Mouse (Mus musculus): ENCODE results near the gene Ap5b1. TPM values are rescaled to one million over a fixed set of nuclear protein-coding genes. Genes with fewer than 3 reads are reported as not detected.

Gene Ap5b1
- total RNA-seq, 2 experiments from 2014 or later: 1.8 to 2.4 TPM

DNA sequence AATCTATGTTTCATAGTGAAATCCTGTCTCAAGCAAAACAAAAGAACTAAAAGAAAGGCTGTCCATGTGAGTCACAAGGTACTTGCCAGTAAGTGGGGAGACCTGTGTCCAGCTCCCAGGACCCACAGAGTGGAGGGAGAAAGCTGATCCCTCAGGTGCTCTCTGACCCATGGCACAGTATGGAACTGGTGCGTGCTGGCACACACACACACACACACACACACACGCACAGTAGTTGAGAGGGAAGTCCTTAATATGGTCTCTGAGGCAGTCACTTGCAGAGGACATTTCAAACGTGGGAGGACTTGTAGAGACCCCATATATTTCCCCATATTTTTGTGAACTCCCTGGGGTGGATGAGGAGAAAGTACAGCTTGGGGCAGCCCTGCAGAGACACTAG, 5.9 kb upstream of the Ap5b1 start:
- intact Hi-C loops (cut with DNase I; ENCODE audit: low total_unique reads): no loop called here

DNA sequence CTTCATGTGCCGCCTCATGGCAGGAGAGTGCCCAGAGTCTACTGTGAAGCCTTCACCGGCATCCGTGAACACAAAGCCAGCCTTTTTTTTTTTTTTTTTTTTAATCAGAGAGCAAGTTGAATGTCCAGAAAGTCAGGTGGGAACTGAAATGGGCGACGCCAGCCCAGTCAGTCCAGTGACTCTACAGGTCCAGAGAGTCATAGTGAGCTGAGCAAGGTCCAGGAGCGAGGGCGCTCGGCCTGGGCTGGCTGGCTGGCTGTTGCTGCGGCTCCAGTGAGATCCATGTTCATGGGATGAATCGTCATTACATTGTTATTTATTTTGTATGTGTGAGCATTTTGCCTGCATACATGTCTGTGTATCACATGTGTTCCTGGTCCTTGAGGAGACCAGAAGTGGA, 5.0 kb upstream of the Ap5b1 start:
- DNase-seq: no peak
- intact Hi-C loops (cut with DNase I; ENCODE audit: low total_unique reads): no loop called here

More for the DNA sequence above, 5.9 kb upstream of the Ap5b1 start:
- DNase-seq: no peak

DNA sequence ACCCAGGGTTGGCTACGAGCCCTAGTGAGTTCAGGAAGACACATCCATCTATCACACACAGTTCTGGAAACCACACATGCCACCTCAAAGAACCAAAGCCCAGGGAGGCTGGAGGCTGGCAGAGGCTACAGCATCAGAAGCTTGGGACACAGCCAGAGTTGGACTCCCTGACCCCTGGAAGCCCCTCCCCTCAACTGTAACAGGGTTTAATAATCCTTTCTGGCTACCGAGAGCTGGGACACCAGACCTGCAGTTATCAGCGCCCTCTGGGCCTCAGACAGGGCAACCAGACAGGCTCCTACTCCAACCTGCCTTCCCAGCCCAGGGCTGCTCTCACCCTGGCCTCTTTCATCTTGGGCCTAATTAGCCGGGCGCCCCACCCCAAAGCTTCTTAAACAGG, 1.5 kb upstream of the Ap5b1 start:
- intact Hi-C loops (cut with DNase I; ENCODE audit: low total_unique reads): no loop called here
- no peak for DNase-seq

DNA sequence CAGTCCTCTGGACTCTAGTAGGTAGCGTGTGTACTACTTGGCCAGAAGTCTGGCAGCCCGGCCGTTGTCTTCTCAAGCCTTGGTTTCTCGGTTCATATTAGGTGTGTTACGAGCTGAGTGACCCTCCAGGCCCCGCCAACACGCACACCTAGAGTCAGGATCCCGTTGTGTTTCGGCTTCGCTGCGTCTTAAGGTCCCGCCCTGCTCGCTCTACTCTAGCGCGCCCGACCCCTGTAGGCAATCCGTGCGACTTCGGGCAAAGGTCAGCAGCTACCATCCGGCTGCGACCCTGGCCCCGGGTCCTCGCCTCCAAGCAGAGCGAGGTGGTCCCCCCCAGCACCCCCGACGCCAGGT, 668 bp upstream of the Ap5b1 start:
- intact Hi-C loops (cut with DNase I; ENCODE audit: low total_unique reads): no loop called here
- no peak for DNase-seq

DNA sequence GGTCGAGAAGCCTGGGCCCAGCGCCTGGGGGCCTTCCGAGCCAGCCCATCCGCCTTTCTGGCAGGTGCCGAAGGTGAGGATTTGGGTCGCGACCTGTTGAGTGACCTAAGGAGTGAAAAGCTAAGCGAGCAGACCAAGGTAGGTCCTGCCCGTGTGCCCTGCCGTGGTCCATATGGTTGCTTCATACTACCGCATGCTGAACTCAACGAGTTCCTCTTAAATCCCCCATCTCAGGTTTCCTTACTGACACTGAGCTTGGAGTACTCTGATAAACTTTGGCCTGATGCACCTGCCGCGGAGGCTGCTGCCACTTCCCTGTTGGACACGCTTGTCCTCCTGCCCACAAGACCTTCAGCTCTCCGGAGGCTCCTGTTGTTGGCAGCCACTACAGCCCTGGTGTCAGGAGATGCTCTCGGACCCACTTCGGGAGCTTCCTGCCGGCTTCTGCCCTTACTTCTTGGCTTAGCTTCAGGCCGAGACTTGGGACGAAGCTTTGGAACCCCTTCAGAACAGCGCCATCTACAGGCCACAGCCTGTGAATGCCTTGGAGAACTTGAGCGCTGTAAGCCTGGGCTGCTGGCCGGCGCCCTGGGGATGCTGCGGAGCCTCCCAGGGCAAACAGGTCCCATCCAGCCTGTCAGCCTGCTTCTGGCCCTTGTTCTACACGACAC, 780 bp downstream of the Ap5b1 start:
- intact Hi-C loops (cut with DNase I; ENCODE audit: low total_unique reads): no loop called here
- DNase-seq: peak; percentile 81

DNA sequence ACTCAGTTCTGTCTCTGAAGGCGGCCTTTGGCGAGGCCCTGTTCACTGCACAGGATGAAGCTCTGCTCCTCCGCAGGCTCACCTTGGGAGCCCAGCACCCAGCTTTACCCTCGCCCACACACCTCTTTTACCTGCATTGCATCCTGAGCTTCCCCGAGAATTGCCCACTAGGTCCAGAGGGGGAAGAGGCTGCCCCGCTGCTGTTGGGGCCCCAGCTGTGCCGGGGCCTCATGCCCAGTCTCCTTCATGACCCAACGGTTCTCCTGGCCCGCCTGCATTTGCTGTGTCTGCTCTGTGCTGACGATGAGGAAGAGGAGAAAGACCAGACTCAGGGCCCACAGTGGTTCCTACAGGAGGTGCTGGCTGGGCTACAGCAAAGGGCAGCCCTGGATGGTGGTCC, 1.7 kb downstream of the Ap5b1 start:
- no peak for DNase-seq
- intact Hi-C loops (cut with DNase I; ENCODE audit: low total_unique reads): no loop called here

DNA sequence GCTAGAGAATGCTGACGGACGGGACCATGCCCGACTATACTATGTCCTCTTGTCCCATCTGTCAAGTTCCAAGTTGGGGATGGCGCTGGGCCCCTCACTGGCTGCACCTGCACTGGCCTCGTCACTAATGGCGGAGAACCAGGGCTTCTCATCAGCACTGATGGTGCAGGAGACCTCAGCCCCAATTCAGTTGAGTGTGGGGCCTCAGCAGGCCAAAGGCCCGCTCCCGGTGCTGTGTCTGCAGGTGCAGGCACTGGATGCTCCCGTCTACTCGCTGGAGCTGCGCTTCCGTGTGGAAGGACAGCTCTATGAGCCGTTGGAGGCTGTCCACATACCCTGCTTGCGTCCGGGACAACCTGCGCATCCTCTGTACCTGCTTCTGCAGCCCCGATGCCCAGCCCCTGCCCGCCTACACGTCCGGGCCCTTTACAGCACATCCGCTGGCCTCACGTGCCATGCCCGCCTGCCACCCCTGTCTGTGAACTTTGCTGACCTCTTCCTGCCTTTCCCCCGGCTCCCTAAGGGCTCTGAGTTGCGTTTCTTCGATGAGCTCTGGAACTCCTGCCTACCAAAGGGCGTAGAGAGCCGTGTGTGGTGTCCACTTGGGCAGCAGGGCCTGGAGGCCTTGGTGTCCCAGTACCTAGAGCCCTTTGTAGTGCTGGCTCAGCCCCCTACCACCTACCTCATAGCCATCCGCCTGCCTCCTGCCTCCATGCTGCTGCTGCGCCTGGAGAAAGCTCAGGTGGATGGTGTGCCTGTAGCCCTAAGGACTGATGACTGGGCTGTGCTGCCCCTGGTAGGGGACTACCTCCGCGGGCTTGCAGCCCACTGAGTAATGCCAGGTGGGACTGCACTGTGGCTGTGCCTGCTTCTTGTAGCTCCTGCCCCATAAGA, 2.8 kb downstream of the Ap5b1 start:
- DNase-seq: no peak

DNA sequence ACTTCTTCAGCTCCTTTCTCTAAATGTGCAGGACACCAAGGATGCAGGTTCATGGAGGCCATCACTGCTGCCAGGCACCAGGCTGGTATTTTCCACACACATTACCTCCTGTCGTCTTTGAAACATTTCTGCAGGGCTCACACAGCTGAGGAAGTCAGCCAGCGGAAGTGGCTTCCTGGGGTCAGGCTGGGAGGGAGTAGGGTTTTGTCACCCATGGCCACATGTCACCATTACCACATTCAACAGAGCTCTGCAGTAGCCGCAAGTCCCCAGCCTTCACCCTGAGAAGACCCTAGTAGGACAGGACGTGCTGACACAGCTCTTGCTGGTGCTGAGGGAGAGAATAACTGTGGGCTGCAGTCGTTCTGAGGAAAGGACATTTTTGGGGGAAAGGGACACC, 4.0 kb downstream of the Ap5b1 start:
- intact Hi-C loops (cut with DNase I; ENCODE audit: low total_unique reads): no loop called here
- no peak for DNase-seq

More for the DNA sequence above, 2.8 kb downstream of the Ap5b1 start:
- intact Hi-C loops (cut with DNase I; ENCODE audit: low total_unique reads): no loop called here

DNA sequence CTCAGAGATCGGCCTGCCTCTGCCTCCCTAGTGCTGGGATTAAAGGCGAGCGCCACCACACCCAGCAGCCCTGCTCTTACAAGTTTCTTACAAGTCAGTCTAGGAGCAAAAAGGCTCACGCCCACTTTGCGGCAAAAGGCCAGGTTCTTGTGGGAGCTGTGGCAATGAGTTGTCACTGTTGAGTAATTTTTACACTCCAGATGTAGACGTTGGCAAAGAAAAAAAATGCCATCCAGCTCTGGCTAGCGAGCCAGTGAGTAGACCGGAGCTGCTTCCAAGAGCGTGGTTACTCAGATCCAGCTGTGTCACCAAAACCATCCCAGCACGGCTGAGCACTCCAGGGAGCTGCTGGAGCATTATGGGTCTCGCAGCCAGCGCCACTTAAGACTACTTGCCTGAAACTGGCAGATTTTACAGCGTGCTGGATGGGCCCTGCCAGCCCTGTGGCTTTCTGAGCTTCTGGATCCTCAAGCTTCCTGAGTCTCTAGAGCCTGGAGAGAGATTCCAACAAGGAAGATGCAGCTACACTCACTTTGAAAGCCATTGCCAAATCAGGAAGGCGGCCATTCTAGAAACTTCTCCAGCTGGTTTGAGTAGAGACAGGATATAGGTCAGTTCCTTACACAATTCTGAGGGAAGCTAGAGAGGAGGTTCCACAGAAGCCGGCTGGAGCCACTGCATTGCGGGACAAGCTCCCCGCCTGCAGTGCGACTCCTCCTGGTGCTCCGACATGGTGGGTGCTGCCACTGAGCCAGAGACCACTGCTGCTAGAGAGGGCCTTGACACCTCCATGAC, 4.7 kb downstream of the Ap5b1 start:
- no peak for DNase-seq
- intact Hi-C loops (cut with DNase I; ENCODE audit: low total_unique reads): no loop called here

DNA sequence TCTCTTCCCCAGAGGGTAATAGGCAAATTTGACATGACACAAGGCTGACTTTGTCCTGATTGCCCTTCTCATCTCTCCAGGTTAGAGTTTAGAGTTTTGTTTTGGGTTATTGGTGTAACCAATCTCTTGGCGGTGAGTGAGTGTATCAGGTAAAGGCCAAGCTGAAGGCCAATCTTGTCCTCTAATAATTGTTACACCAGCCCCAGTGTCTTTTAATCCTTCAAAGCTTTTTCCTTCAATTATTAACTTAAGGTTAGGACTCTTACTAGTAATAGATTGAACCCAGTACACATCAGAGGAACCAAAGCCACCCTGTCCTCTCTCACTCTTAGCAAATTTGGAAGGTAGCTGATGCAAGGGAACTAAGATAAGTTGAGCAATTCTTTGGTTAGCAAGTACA, 7.5 kb downstream of the Ap5b1 start:
- no peak for DNase-seq
- intact Hi-C loops (cut with DNase I; ENCODE audit: low total_unique reads): no loop called here

DNA sequence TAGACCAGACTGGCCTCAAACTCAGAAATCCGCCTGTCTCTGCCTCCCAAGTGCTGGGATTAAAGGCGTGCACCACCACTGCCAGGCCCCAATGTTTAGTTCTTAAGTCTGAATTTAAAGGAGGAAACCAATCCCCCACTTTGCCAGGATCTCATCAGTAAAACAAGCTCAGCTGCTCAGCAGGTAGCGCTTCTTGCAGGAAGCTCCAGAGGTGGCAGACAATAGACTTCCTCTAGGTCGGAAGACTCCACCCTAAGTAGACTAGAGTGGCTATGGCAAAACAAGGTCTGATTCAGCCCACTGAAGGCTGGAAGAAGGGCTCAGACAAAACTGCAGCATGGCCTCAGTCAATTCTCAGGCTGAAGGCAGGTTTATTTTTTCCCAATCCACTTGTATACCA, 12.1 kb downstream of the Ap5b1 start:
- intact Hi-C loops (cut with DNase I; ENCODE audit: low total_unique reads): no loop called here
- DNase-seq: no peak

DNA sequence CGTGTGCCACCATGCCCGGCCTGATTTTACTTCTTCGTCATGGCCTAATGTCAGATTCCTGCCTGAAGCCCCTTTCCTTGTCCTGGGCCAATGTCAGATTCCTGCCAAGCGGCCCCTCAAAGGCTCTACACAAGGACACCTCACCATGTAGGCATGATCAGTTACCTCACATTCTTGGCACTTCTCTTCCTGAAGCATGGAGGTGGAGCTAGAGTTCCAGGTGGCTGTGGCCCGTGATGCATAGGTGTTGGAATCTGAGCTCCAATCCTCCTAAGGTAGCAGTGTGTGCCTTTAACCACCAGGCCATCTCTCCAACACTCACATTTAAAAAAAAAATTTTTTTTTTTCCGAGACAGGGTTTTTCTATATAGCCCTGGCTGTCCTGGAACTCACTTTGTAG, 13.0 kb downstream of the Ap5b1 start:
- intact Hi-C loops (cut with DNase I; ENCODE audit: low total_unique reads): no loop called here

DNA sequence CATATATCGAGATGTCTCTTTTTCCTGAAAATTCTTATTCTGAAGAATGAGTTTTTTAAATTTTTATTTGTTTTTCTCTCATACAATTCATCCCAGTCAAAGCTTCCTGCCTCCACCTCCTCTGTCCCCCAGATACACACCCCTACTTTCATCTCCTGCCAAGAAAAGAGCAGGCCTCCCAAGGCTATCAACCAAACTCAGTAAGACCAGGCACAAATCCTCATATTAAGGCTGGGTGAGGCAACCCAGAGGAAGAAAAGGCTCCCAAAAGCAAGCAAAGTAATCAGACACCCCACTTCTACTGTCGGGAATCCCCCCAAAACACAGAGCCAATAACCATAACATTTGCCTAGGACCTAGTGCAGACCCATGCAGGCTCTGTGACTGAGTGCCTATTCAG, 14.2 kb downstream of the Ap5b1 start:
- intact Hi-C loops (cut with DNase I; ENCODE audit: low total_unique reads): no loop called here
- no peak for DNase-seq

More for the DNA sequence above, 13.0 kb downstream of the Ap5b1 start:
- no peak for DNase-seq

DNA sequence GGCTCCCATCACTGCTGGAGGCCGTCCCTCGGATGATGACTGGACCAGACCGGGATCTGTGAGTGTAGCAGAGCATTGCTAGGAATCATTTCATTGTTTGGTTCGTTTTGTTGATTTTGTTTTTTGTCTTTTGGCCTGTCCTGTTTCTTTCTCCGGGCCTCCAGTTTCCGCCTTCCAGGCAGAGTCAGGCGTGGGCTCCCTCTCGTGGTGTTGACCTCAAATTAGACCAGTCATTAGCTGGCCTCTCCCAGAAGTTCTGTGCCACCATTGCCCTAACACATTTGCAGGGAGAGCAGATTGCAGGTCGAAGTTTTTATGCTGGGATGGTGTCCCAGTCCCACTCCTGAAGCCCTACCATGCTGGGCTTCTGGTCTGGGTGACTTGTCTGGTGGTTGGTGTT, 21.3 kb downstream of the Ap5b1 start:
- DNase-seq: no peak
- intact Hi-C loops (cut with DNase I; ENCODE audit: low total_unique reads): no loop called here

DNA sequence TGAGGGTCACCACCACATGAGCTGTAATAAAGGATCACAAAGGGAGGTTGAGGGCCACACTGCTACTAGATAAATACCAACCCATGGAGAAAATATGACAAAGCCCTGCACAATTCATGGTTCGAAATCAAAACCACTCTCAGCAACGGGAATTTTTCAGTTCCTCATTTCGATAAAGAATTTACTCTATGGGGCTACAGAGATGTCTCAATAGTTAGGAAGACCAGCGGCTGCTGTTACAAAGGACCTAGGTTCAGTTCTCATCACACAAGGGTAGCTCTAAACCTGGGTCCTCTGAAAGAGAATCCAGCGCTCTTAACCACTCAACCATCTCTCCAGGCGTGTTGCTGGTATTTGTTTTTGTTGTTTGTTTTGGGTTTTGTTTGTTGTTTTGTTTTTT, 24.1 kb downstream of the Ap5b1 start:
- DNase-seq: no peak
- intact Hi-C loops (cut with DNase I; ENCODE audit: low total_unique reads): no loop called here

DNA sequence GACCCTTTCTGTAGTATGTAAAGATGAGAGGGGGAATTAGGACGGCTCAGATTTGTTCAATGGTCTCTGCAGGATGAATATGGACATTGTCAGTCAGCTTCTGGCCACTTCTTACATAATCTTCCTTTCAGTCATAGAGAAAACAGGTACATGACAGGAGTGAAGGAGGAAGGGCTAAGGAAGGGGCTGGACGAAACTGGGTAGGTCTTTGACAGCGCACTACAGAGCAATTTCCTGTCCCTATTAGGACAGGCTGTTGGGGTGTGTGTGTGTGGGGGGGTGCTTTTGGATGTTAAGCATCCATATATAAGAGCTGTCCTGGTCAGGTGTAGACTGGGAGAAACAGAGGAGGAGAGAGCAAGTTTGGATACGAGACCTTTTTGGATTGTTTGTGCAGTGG, 31.4 kb downstream of the Ap5b1 start:
- intact Hi-C loops (cut with DNase I; ENCODE audit: low total_unique reads): no loop called here
- no peak for DNase-seq

DNA sequence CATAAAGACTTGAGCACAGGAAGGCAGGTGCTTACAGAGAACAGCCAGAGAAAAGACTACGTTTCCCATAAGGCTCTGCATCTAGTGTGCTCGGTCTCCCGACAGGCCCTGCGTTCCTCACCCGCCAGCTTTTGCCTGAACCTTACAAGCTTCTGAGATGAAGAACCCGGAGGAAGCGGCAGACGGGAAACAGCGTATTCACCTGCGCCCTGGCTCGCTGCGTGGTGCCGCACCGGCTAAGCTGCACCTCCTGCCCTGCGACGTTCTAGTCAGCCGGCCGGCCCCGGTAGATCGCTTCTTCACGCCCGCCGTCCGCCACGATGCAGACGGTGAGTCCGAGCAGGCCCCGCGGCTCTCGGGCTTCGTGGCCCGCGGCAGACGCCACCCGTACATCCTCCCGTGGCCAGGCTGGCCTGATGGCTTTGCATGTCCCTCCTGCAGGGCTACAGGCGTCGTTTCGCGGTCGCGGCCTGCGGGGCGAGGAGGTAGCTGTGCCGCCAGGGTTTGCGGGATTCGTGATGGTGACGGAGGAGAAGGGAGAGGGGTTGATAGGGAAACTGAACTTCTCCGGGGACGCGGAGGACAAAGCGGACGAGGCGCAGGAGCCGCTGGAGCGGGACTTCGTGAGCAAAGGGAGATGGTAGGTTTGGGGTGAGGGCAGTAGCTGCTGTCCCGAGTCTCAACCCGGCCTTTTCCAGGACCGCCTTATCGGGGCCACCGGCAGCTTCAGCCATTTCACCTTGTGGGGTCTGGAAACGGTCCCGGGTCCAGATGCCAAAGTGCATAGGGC, 34.1 kb downstream of the Ap5b1 start, which contains the start of gene Rnaseh2c:
Gene Rnaseh2c (plus strand): TSS at position 122 of the 790 bp plus-strand sequence.
- DNase-seq: peak; percentile 74
- intact Hi-C loops (cut with DNase I; ENCODE audit: low total_unique reads): no loop called here

DNA sequence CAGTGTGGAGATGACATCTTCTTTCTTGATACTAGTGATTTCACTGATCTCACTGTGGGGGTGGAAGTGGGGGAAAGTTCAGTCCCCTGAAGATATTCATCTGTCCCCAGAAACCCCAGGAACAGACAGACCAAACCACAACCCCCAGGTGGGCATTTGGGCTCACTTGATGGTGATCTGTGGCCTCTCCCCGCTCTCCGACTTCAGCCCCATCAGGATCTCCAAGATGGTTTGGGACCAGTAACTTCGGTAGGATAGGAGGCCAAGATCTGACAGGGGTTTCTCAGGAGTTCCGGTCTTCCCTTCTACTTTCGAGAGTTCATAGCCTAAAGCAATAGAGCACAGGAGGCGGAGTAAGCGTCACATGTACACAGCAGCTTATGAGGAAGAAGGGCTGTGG, 35.8 kb downstream of the Ap5b1 start:
- DNase-seq: no peak
- intact Hi-C loops (cut with DNase I; ENCODE audit: low total_unique reads): no loop called here

DNA sequence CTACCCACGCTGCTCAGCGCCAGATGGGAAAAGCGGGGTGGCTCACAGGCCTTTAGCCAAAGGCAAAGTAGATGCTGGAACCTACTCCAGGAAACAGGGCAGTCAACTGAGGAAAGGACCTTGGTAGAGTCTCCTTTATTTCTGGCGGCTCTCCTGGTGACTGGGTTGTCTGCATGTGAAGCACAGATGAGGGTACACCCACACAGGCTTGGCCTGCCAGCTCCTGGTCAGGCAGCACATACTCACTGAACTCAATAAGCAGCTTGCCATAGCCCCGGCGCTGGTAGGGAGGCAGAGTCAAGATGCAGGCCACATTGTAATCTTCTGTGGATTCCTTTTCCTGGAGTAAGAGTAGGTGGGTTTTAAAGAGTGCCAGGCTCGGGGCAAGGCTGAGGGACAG, 37.3 kb downstream of the Ap5b1 start:
- intact Hi-C loops (cut with DNase I; ENCODE audit: low total_unique reads): no loop called here
- DNase-seq: no peak

DNA sequence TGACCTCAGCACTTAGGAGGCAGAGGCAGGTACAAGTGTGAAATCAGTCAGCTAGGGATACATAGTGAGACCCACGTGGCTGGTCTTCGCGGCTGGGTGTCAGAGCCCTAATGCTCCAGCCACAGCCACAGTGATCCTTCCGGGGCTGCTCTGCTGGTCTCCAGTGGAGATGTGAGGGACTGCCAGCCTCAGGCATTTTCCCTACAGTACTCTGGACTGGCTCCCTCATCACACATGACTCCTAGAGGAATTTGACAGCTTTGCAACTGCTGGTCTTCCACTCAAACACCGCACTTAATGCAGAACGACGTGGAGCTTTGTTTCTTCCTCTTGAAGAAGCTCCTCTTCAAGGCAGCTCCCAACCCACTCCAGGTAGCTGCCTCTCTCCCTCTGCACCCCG, 38.4 kb downstream of the Ap5b1 start:
- no peak for DNase-seq
- intact Hi-C loops (cut with DNase I; ENCODE audit: low total_unique reads): no loop called here
